Mouse (Mus musculus): ENCODE measurements at regions not wholly inside any gene's neighbourhood (a gene's known extent, or its start where the extent isn't known, plus 50 kb on each side); places are given as distances from the start of the nearest gene placed in this dataset.

DNA sequence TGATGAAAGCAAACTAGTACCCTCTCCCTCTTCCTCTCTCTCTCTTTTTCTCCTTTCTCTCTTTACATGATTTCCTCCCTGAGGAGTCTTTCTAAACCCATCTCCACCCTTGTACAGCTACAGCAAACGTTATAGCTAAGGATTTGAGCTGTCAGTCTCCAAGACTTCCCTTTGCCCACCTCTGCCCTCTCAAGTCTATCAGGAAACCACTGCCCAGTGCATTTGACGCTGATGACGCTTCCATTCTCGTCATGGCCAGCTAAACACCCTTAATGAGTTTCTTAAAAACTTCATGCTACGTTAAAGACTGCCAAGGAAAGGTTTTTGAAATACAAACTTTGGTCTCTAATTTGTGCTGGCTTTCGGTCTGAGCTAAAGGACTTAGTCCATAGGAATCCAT lies 99.0 kb upstream of the Bach2 start:
- no peaks in the 10 kb centered on the region for H3K27me3 ChIP-seq (ENCODE audit: control insufficient read depth, insufficient read depth, low read length)
- DNase-seq (ENCODE audit: low spot score), result no peak
- no peak for TF ChIP-seq CTCF (IDR thresholded peaks at IDR 0.05; ENCODE audit: low read depth)
- no peaks in the 10 kb centered on the region for H3K36me3 ChIP-seq (replicated peaks; ENCODE audit: control insufficient read depth, insufficient read depth, low read length)
- H3K27ac ChIP-seq (ENCODE audit: low read depth), result no peak overlapping the region
- H3K4me1 ChIP-seq (ENCODE audit: control insufficient read depth, insufficient read depth), result peaks cover 5% of the 10 kb centered on the region
- H3K9me3 ChIP-seq (replicated peaks; ENCODE audit: control insufficient read depth, low read length), result no peaks in the 10 kb centered on the region
- H3K4me3 ChIP-seq (ENCODE audit: low read depth, low read length), result no peak overlapping the region
- H3K9ac ChIP-seq (replicated peaks; ENCODE audit: low read depth, low read length), result no peak overlapping the region
- no peak for ATAC-seq (ENCODE audit: insufficient read depth, low read depth)
- 75% methylated on average over 6 of the region's 6 CpGs for WGBS
- no peak overlapping the region for H3K4me2 ChIP-seq (ENCODE audit: low read depth, low read length)

DNA sequence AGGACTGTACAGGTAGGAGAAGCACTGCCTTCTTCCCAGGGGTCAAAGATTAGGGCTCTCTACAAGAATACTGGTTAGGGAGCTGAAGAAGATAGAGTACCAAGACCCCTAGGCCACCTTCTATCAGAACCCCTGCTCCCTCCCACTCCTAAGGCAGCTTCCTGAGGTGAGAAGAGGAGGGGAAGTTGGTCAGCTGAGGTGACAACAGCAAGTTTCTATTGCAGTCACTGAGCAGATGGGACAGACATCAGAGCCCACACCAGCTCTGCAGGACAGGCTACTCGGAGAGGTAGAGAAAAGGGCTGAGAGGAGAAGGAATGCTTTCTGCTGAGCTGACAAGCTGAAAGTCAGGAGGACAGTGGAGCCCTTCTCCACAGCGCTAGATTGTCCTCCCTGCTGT lies 98.5 kb upstream of the Bach2 start:
- ATAC-seq (ENCODE audit: insufficient read depth, low read depth), result no peak
- H3K9ac ChIP-seq (replicated peaks; ENCODE audit: low read depth, low read length), result no peak overlapping the region
- H3K9me3 ChIP-seq (replicated peaks; ENCODE audit: control insufficient read depth, low read length), result no peaks in the 10 kb centered on the region
- H3K4me1 ChIP-seq (ENCODE audit: control insufficient read depth, insufficient read depth), result peaks cover 5% of the 10 kb centered on the region
- no peaks in the 10 kb centered on the region for H3K36me3 ChIP-seq (replicated peaks; ENCODE audit: control insufficient read depth, insufficient read depth, low read length)
- DNase-seq (ENCODE audit: low spot score), result no peak
- WGBS, result 68% methylated on average over 2 of the region's 2 CpGs
- no peaks in the 10 kb centered on the region for H3K27me3 ChIP-seq (ENCODE audit: control insufficient read depth, insufficient read depth, low read length)
- no peak overlapping the region for H3K27ac ChIP-seq (ENCODE audit: low read depth)
- no peak overlapping the region for H3K4me2 ChIP-seq (ENCODE audit: low read depth, low read length)
- TF ChIP-seq CTCF (IDR thresholded peaks at IDR 0.05; ENCODE audit: low read depth) (no peak), EP300 (IDR thresholded peaks at IDR 0.05; ENCODE audit: low read depth) (no peak)
- H3K4me3 ChIP-seq (ENCODE audit: low read depth, low read length), result no peak overlapping the region

- Histone ChIP-seq H3K4me1 (ENCODE audit: control insufficient read depth, insufficient read depth) (peaks cover 2% of the 10 kb centered on the region), H3K36me3 (replicated peaks; ENCODE audit: control insufficient read depth, insufficient read depth, low read length) (no peaks in the 10 kb centered on the region), H3K9ac (replicated peaks; ENCODE audit: low read depth, low read length) (no peak overlapping the region), H3K4me3 (ENCODE audit: low read depth, low read length) (no peak overlapping the region), H3K27me3 (ENCODE audit: control insufficient read depth, insufficient read depth, low read length) (no peaks in the 10 kb centered on the region), H3K9me3 (replicated peaks; ENCODE audit: control insufficient read depth, low read length) (no peaks in the 10 kb centered on the region), H3K4me2 (ENCODE audit: low read depth, low read length) (no peak overlapping the region), H3K27ac (ENCODE audit: low read depth) (no peak overlapping the region)
- 32% methylated on average over 4 of the region's 4 CpGs for WGBS
- DNase-seq (ENCODE audit: low spot score) (peak; percentile 63), ATAC-seq (ENCODE audit: insufficient read depth, low read depth) (peak; percentile 88)
- TF ChIP-seq EP300 (IDR thresholded peaks at IDR 0.05; ENCODE audit: low read depth) (peak; percentile 64; the same call in 1 of the 2 replicates), CTCF (IDR thresholded peaks at IDR 0.05; ENCODE audit: low read depth) (no peak)
Measured at GRCm38 (mm10) chr4:32142198-32142597, 96.4 kb upstream of the Bach2 start.

DNA sequence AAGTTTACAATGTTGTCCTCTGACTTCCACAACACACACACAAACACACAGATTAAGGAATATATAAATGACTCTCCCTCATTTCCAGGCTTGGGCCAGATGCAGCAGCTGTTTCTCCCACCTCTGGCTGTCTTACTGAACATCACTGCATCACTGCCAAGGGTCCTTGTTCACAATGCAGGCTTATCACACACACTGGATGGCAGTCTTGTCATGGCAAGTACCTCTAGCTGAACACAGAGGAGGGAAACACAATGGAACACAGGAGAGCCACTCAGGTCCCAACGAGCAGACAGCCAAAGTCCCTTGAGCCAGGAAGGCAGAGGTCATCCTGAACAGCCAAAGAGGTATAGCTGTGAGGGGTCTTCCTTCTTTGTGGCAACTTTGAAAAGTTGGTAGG lies 91.5 kb upstream of the Bach2 start:
- Histone ChIP-seq H3K27ac (ENCODE audit: low read depth) (no peak overlapping the region), H3K4me2 (ENCODE audit: low read depth, low read length) (no peak overlapping the region), H3K9me3 (replicated peaks; ENCODE audit: control insufficient read depth, low read length) (no peaks in the 10 kb centered on the region), H3K27me3 (ENCODE audit: control insufficient read depth, insufficient read depth, low read length) (no peaks in the 10 kb centered on the region), H3K4me3 (ENCODE audit: low read depth, low read length) (no peak overlapping the region), H3K4me1 (ENCODE audit: control insufficient read depth, insufficient read depth) (no peaks in the 10 kb centered on the region), H3K9ac (replicated peaks; ENCODE audit: low read depth, low read length) (no peak overlapping the region), H3K36me3 (replicated peaks; ENCODE audit: control insufficient read depth, insufficient read depth, low read length) (no peaks in the 10 kb centered on the region)
- TF ChIP-seq CTCF (IDR thresholded peaks at IDR 0.05; ENCODE audit: low read depth), result peak; percentile 57
- no peak for TF ChIP-seq EP300 (IDR thresholded peaks at IDR 0.05; ENCODE audit: low read depth)
- peak; percentile 47; the same call in 1 of the 2 replicates for ATAC-seq (ENCODE audit: insufficient read depth, low read depth)
- WGBS, result 6% methylated on average over 1 of the region's 1 CpGs
- DNase-seq (ENCODE audit: low spot score), result peak; percentile 54

- Histone ChIP-seq H3K36me3 (replicated peaks; ENCODE audit: control insufficient read depth, insufficient read depth, low read length) (no peaks in the 10 kb centered on the region), H3K4me2 (ENCODE audit: low read depth, low read length) (no peak overlapping the region)
Measured at GRCm38 (mm10) chr4:32148597-32148996, 90.0 kb upstream of the Bach2 start.

DNA sequence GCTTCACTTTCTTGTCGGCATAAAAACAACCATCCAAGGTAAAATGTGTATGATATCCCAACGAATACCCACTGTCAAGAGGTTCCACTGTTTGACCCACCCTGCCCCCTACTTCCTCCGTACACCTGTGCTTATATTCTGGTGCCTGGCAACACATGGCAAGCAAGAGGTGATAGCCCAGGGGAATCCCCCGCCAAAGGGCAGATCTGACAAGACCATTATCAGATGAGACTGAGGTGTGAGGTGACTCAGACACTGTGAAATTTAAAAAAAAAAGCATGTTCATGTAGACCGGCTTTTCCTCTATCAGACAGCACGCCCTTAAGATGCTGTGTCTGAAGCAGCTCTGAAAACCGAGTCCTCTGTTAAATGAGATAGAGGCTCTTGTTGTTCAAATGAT lies 89.4 kb upstream of the Bach2 start:
- Histone ChIP-seq H3K4me1 (ENCODE audit: control insufficient read depth, insufficient read depth) (no peaks in the 10 kb centered on the region), H3K27ac (ENCODE audit: low read depth) (no peak overlapping the region), H3K9me3 (replicated peaks; ENCODE audit: control insufficient read depth, low read length) (no peaks in the 10 kb centered on the region), H3K36me3 (replicated peaks; ENCODE audit: control insufficient read depth, insufficient read depth, low read length) (no peaks in the 10 kb centered on the region), H3K9ac (replicated peaks; ENCODE audit: low read depth, low read length) (no peak overlapping the region), H3K4me2 (ENCODE audit: low read depth, low read length) (no peak overlapping the region), H3K27me3 (ENCODE audit: control insufficient read depth, insufficient read depth, low read length) (no peaks in the 10 kb centered on the region), H3K4me3 (ENCODE audit: low read depth, low read length) (no peak overlapping the region)
- no peak for DNase-seq (ENCODE audit: low spot score)
- ATAC-seq (ENCODE audit: insufficient read depth, low read depth), result no peak
- whole genome bisulfite sequencing, result 81% methylated on average over 7 of the region's 7 CpGs
- no peak for TF ChIP-seq CTCF (IDR thresholded peaks at IDR 0.05; ENCODE audit: low read depth)
- no peak for TF ChIP-seq EP300 (IDR thresholded peaks at IDR 0.05; ENCODE audit: low read depth)

More at GRCm38 (mm10) chr4:32148597-32148996, 90.0 kb upstream of the Bach2 start:
- ATAC-seq (ENCODE audit: insufficient read depth, low read depth), result no peak
- Histone ChIP-seq H3K4me1 (ENCODE audit: control insufficient read depth, insufficient read depth) (no peaks in the 10 kb centered on the region), H3K9me3 (replicated peaks; ENCODE audit: control insufficient read depth, low read length) (no peaks in the 10 kb centered on the region), H3K27me3 (ENCODE audit: control insufficient read depth, insufficient read depth, low read length) (no peaks in the 10 kb centered on the region), H3K4me3 (ENCODE audit: low read depth, low read length) (no peak overlapping the region), H3K9ac (replicated peaks; ENCODE audit: low read depth, low read length) (no peak overlapping the region), H3K27ac (ENCODE audit: low read depth) (no peak overlapping the region)
- DNase-seq (ENCODE audit: low spot score), result no peak
- no peak for TF ChIP-seq CTCF (IDR thresholded peaks at IDR 0.05; ENCODE audit: low read depth)
- no peak for TF ChIP-seq EP300 (IDR thresholded peaks at IDR 0.05; ENCODE audit: low read depth)
- WGBS, result 95% methylated on average over 2 of the region's 2 CpGs

Data from heart, postnatal 0 days (tissue).